Mouse (Mus musculus) lung, postnatal 0 days (tissue): Measurements from ENCODE around the gene Lypd6.

Experiments used
- CTCF ChIP-seq: IDR thresholded peaks from 2 replicates; pipeline ENCODE4 v1.5.1; 2016; ENCODE audit warnings: antibody characterized with exemption, mild to moderate bottlenecking
- EP300 ChIP-seq: IDR thresholded peaks from 2 replicates; pipeline ENCODE4 v1.6.1; 2016; ENCODE audit warnings: antibody characterized with exemption, mild to moderate bottlenecking, control low read depth

- TF ChIP-seq EP300 (no peak), CTCF (no peak)
These were observed 84.6 kb downstream of the Lypd6 start for GRCm38 (mm10) chr2:50150816-50151215.
